Mouse (Mus musculus) testis, adult 2 months (tissue): ENCODE measurements around the gene Trpc7. TPM values are rescaled to one million over a fixed set of nuclear protein-coding genes. Genes with fewer than 3 reads are reported as not detected.

Experiments
- H3K27ac ChIP-seq: fragments of 200-500 bp; 2 replicates; pipeline ENCODE4 v1.5.1; 2012; ENCODE audit warnings: low read depth, low read length; ENCODE audit not compliant: control insufficient read depth, insufficient read depth
- H3K27me3 ChIP-seq: fragments of 200-500 bp; 2 replicates; pipeline ENCODE4 v1.6.1; 2012; ENCODE audit warnings: mild to moderate bottlenecking, low read length, moderate library complexity; ENCODE audit not compliant: control insufficient read depth, insufficient read depth
- H3K36me3 ChIP-seq: fragments of 200-500 bp; 2 replicates; pipeline ENCODE4 v1.6.1; 2012; ENCODE audit warnings: mild to moderate bottlenecking, low read length; ENCODE audit not compliant: control insufficient read depth, insufficient read depth
- H3K4me1 ChIP-seq: fragments of 200-500 bp; 2 replicates; pipeline ENCODE4 v1.6.1; 2012; ENCODE audit warnings: low read length; ENCODE audit not compliant: control insufficient read depth, insufficient read depth
- H3K4me3 ChIP-seq: fragments of 200-500 bp; 2 replicates; pipeline ENCODE4 v1.5.1; 2012; ENCODE audit warnings: low read depth, mild to moderate bottlenecking, low read length, moderate library complexity, mixed read lengths; ENCODE audit not compliant: control insufficient read depth
- CTCF ChIP-seq: fragments of 200-500 bp; IDR thresholded peaks from 2 replicates; pipeline ENCODE4 v1.5.1; 2012; ENCODE audit warnings: low read depth, mild to moderate bottlenecking, inconsistent platforms, low read length, moderate library complexity; ENCODE audit not compliant: control insufficient read depth, insufficient read depth, insufficient replicate concordance
- POLR2A ChIP-seq: fragments of 200-500 bp; IDR thresholded peaks from 2 replicates; pipeline ENCODE4 v1.6.1; 2012; ENCODE audit warnings: low read depth, mild to moderate bottlenecking, inconsistent platforms, low read length, moderate library complexity; ENCODE audit not compliant: control insufficient read depth
- polyA plus RNA-seq: library from polyadenylated mRNA; depleted of rRNA; stranded (reverse); fragments of >200 nt; gene quantifications from 2 replicates; pipeline ENCODE4 v1.2.3, GENCODE M21; 2012; rRNA removed

The Trpc7 gene
- polyA plus RNA-seq, 1 experiment, result 0.48 TPM

GRCm38 (mm10) chr13:56734617-56735016, 161.2 kb downstream of the Trpc7 start:
- Histone ChIP-seq H3K4me3 (no peak overlapping the region), H3K36me3 (peaks cover 3% of the 10 kb centered on the region), H3K27me3 (no peaks in the 10 kb centered on the region), H3K4me1 (no peaks in the 10 kb centered on the region), H3K27ac (no peak overlapping the region)
- no peak for TF ChIP-seq CTCF
- TF ChIP-seq POLR2A, result no peak

DNA sequence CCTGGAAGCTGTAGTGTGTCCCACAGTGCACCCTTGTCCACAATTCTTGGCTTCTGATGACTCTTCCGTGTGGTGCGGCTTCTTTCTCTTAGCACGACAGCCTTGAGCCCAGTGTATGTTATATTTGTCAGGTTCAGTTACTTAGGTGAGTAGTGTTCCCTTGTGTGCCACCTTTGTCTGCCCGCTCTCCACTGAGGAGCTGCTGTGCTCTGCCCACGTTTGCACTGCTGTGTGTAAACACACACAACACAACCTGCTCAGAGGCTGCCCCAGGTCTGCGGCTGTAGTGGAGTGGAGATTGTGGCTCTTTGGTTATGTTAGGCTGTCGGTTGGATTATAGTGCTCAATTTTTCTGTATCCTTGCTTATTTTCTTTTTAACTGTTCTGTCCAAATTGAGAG, 166.7 kb downstream of the Trpc7 start:
- Histone ChIP-seq H3K27me3 (no peaks in the 10 kb centered on the region), H3K4me3 (no peak overlapping the region), H3K4me1 (no peaks in the 10 kb centered on the region), H3K27ac (no peak overlapping the region), H3K36me3 (peaks cover 6% of the 10 kb centered on the region)
- TF ChIP-seq POLR2A, result no peak
- no peak for TF ChIP-seq CTCF

- Histone ChIP-seq H3K27ac (no peak overlapping the region), H3K4me1 (no peaks in the 10 kb centered on the region), H3K4me3 (no peak overlapping the region), H3K36me3 (peaks cover 6% of the 10 kb centered on the region), H3K27me3 (no peaks in the 10 kb centered on the region)
- no peak for TF ChIP-seq CTCF
- no peak for TF ChIP-seq POLR2A
Observed at GRCm38 (mm10) chr13:56726551-56726950, 169.2 kb downstream of the Trpc7 start.

Other genes with a start within 250 kb of the Trpc7 start
- 11.8 and 13.6 TPM in 2 replicates for gene Smad5, start 193.0 kb downstream of the Trpc7 start, polyA plus RNA-seq
- 0.25 and 0.60 TPM in 2 replicates for gene Gm45623, start 142.2 kb downstream of the Trpc7 start, polyA plus RNA-seq